Mouse (Mus musculus): ENCODE measurements around the gene Fbxw10. TPM values are rescaled to one million over a fixed set of nuclear protein-coding genes. Genes with fewer than 3 reads are reported as not detected.

The Fbxw10 gene
- polyA plus RNA-seq (2014; fragmentation: Illumina TruSeq; extraction: RNeasy Lipid Tissue Mini Kit (QIAGEN cat#74804); ENCODE audit: low read depth, low replicate concordance), result 3.0 TPM

GRCm38 (mm10) chr11:62846961-62847654, at the start of gene Fbxw10:
Fbxw10 (plus strand) TSS chr11:62847069.

GRCm38 (mm10) chr11:62820059-62820541, 26.8 kb upstream of the Fbxw10 start, which contains the start of gene Trim16:
Trim16 (plus strand) TSS chr11:62820231.

GRCm38 (mm10) chr11:62879220-62880048, 32.6 kb downstream of the Fbxw10 start, which contains the start of gene Tvp23b:
Tvp23b (plus strand) TSS chr11:62879455.

Other genes with a start within 250 kb of the Fbxw10 start
- 8.2 TPM for gene Lrrc75a, start 198.5 kb upstream of the Fbxw10 start, polyA plus RNA-seq (2014; fragmentation: Illumina TruSeq; extraction: RNeasy Lipid Tissue Mini Kit (QIAGEN cat#74804); ENCODE audit: low read depth, low replicate concordance)
- 53.6 TPM for gene Mmgt2, start 198.4 kb upstream of the Fbxw10 start, polyA plus RNA-seq (2014; fragmentation: Illumina TruSeq; extraction: RNeasy Lipid Tissue Mini Kit (QIAGEN cat#74804); ENCODE audit: low read depth, low replicate concordance)
- gene Zfp287, start 115.2 kb upstream of the Fbxw10 start, polyA plus RNA-seq (2014; fragmentation: Illumina TruSeq; extraction: RNeasy Lipid Tissue Mini Kit (QIAGEN cat#74804); ENCODE audit: low read depth, low replicate concordance), result 2.7 TPM
- not detected for gene Gm10428, start 94.0 kb upstream of the Fbxw10 start, polyA plus RNA-seq (2014; fragmentation: Illumina TruSeq; extraction: RNeasy Lipid Tissue Mini Kit (QIAGEN cat#74804); ENCODE audit: low read depth, low replicate concordance)
- gene Zfp286, start 57.6 kb upstream of the Fbxw10 start, polyA plus RNA-seq (2014; fragmentation: Illumina TruSeq; extraction: RNeasy Lipid Tissue Mini Kit (QIAGEN cat#74804); ENCODE audit: low read depth, low replicate concordance), result 2.2 TPM
- 7.1 TPM for gene Trim16, start 26.8 kb upstream of the Fbxw10 start, polyA plus RNA-seq (2014; fragmentation: Illumina TruSeq; extraction: RNeasy Lipid Tissue Mini Kit (QIAGEN cat#74804); ENCODE audit: low read depth, low replicate concordance)
- 86.3 TPM for gene Tvp23b, start 32.4 kb downstream of the Fbxw10 start, polyA plus RNA-seq (2014; fragmentation: Illumina TruSeq; extraction: RNeasy Lipid Tissue Mini Kit (QIAGEN cat#74804); ENCODE audit: low read depth, low replicate concordance)
- gene Cdrt4, start 104.1 kb downstream of the Fbxw10 start, polyA plus RNA-seq (2014; fragmentation: Illumina TruSeq; extraction: RNeasy Lipid Tissue Mini Kit (QIAGEN cat#74804); ENCODE audit: low read depth, low replicate concordance), result 9.6 TPM
- gene Tekt3, start 214.6 kb downstream of the Fbxw10 start, polyA plus RNA-seq (2014; fragmentation: Illumina TruSeq; extraction: RNeasy Lipid Tissue Mini Kit (QIAGEN cat#74804); ENCODE audit: low read depth, low replicate concordance), result 3.0 TPM

All from adipose tissue, adult 10 weeks (tissue).